Mouse (Mus musculus) mouse trophoblast stem cell (cell line): ENCODE measurements around the gene St3gal3.

ENCODE experiments used
- in situ Hi-C, 2 experiments: fragments of 300-500 bp; cut with MseI, MboI; formaldehyde crosslinking; loops; 2 replicates in 1 of 2; 3 replicates in 1 of 2; pipeline ENCODE4 v1.15.1; 2025

The St3gal3 gene

DNA sequence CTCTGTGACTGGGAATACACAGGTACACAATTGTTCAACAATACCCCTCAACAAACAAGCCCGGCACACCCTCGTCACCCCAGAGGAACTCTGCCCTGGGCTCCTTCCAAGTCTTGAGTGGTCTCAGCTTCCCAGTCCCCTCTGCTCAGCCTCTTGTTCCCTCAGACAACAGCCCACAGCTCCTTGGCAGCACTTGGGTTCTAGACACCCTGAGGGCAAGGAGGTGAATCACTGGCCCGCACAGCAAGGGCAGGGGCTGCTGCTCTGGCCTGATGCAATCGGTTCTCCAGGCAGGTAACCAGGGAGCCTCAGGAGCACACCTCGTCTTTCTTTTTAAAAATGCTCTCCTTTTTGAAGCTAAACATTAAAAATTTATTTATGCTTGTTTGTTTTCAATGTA lies 201.5 kb downstream of the St3gal3 start:
- in situ Hi-C loops: no loop called here

DNA sequence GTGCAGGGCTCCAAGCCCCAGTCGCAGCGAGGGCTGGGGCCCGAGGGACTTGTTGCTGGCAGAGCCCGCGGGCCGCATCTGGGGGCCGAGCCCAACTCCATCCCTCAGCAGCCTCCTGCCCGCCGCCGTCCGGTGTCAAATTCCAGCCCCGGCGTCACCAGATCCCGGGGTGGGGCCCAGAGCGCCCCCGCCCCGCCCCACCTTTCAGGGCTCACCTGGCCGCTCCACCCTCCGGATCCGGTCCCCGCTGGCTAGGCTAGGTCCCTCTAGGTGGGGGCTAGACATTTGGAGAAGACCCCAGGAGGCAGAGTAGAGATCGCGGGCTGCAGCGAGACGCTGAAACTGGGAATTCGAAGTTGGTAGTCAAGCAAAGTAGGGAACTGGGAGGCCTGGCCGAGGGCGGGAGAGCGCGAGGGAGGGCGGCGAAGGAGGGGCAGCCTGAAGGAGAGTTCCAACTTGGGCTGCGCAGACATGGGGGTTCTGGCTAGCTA lies 205.3 kb downstream of the St3gal3 start, which contains the start of gene Artn:
TSS of gene Artn (minus strand) at position 373 of the 491 bp plus-strand sequence.
- in situ Hi-C loops: loop anchor here (5.0 to 10.0 kb wide), 2 partner anchors 155 to 158 kb away; no protein-coding TSS in a partner anchor

DNA sequence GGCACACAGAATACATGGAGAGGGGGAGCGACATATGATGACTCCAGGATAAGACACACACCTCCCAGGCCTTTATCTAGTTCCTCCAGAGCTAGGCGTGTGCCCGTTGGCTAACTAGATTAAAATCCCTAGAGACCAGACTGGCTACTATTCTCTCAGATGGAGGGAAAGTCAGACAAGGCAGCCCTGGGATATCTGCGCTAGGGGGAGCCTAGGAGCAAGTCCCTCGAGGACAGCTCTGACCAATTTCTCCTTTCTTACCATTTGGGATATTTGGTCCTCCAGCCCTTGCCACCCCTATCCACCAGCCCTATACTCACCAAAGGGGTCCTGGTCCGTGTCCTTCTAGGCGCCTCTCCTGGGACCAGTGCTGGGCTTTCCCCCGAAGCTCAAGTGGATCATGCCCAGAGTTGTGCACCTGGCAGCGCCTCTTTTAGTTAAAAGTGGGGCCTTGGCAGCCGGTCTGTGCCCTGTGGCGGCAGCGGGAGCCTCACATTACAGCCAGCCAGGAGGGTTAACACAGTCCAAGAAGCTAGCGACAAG lies 205.9 kb downstream of the St3gal3 start:
- in situ Hi-C loops: loop anchor here (5.0 to 10.0 kb wide), 2 partner anchors 156 to 159 kb away; no protein-coding TSS in a partner anchor

DNA sequence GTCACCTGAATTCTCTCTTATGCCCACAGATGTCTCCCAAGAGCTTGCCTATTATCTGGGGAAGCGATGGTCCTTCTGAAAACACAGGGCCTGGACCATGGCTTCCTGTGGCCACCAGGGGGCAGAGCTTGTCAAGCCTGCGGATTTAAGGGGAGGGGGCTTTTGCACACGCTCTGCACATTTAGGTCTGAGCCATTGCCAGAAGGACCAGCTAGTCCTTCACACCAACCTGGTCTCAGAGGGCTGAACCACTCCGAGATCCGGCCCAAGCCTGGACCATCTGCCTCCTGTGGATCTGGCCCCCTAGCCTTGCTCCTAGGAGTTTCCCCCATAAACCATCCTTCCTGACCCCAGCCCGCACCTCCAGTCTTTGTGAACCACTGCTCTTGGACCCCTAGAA lies 206.5 kb downstream of the St3gal3 start:
- in situ Hi-C loops: loop anchor here (5.0 to 10.0 kb wide), 2 partner anchors 157 to 159 kb away; no protein-coding TSS in a partner anchor

DNA sequence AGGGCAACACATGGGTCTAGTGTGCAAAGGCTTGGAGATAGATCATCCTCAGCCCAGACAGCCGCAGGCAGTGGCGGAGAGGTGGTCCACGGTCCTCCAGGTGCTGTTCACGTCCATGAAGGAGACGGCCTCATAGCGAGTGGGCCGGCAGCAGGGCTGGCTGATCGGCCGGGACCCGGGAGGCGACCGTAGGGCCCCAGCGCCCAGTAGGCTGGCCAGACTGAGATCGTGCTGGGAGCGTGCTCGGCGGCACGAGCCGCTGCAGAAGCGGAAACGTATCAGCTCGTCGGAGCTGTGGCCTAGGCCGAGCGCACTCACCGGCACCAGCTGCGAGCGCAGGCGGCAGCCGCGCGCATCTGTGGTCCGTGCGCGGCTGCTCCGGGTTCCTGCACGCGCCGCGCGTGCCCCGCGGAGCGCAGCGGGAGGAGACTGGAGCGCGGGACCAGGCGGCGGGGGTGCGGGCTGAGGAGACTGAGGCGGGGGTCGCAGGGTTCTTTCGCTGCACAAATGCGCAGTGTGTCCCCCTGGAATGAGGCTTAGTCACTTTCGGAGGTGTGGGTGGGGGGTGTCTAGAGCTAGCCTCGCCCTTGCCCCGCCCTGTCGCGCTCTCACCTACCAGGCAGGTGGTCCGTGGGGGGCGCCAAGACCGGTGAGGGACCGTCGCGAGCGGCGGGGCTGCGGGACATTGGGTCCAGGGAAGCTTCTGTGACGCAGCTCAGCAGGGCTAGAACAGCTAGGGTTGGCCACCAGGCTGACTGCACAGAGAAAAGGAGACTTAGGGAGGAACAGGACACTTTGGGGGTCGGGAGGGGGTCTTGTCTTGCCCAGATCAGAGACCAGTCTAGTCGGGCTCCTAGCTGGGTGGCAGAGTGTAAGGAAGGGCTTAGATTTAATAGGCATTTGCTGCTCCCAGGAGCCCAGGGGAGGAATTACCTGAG lies 207.9 kb downstream of the St3gal3 start:
- in situ Hi-C loops: loop anchor here (5.0 to 10.0 kb wide), 2 partner anchors 158 to 160 kb away; no protein-coding TSS in a partner anchor

DNA sequence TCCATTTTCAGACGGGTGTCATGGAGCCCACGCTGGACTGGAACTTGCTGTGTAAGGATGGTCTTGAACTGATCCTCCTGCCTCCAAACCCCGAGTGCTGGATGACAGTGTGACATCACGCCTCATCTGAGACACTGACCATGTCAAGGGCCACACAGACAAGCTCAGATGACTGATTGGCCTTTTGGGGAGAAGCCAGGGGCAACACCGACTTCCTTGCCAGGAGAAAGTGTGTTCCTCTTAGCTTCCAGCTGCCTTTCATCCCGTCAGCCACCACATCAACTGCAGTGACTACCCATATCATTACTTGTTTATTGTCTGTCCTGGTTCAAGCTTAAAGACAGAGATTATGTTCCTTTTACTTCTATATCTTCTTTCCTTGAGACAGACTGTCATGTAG lies 209.8 kb downstream of the St3gal3 start:
- in situ Hi-C loops: loop anchor here (5.0 to 10.0 kb wide), 2 partner anchors 160 to 162 kb away; no protein-coding TSS in a partner anchor

DNA sequence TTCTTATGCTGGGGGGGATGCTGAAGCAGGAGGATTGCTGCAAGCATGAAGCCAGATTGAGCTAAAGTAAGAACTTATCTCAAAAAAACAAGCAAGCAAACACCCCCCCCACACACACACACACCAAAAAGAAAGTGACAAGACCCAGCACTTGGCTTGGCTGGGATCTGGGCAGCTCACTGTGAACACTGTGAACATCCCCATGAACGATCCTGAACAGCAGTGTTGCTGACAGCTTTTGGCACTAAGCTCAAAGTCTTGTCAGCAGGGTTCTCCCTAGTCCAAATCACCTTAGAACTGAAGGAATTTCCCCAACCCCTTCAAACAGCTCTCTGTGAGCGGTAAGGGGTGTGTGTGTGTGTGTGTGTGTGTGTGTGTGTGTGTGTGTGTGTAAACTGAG lies 211.3 kb downstream of the St3gal3 start:
- in situ Hi-C loops: loop anchor here in 1 of 2 experiments (10.0 kb wide), 1 partner anchor 161 kb away; no protein-coding TSS in a partner anchor

DNA sequence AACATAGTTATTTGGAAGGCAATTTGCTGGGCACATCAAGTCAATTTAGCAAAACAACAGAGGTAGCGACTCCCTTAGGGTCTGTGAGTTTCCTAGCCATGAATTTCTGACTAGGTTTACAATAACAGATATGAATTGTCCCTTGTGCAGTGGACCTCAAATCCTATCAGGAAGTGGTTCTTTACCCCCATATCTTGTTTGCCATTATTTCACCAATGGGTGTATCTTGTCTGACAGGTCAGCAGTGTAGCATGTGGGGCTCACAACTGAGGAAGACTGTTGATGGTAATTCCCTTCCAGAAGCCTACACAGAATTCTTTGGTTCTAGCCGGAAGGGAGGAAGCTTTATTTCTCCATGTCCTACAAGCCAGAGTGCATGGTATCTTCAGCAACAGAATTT lies 213.4 kb downstream of the St3gal3 start:
- in situ Hi-C loops: loop anchor here in 1 of 2 experiments (10.0 kb wide), 1 partner anchor 163 kb away; no protein-coding TSS in a partner anchor

DNA sequence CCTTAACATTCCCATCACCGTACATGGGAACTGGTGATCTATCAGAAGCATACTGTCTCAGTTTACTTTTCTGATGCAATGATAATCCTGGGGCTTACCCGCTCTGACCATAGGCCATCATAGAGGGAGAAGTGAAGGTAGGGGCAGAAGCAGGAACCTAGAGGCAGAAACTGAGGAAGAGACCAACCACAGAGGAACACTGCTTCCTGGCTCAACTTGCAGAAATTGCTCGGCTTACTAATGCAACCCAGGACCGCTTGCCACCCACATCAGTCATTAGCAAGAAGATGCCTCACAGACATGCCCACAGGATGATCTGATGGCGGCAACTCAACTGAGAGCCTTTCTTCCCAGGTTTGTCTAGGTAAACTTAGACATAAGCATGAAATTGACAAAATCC lies 216.0 kb downstream of the St3gal3 start:
- in situ Hi-C loops: no loop called here

DNA sequence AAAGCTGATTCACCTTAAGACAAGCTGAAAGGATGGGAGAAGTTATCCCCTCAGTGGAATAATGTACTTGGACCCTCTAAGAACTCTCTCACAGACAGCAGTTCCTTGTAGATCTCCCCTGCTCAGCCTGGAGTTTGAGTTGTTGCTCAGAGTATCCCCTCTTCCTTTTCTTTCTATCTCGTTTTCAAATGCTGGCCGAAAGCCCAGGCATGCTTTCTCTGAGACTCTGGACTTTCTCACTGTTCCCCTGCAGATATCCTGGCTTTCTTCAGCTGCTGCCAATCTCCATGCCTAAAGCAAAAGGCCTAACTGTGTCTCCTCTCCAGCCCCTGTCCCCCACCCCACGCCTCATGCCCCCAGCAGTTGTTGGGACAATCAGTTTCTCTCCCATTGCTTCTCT lies 216.5 kb downstream of the St3gal3 start:
- in situ Hi-C loops: no loop called here

DNA sequence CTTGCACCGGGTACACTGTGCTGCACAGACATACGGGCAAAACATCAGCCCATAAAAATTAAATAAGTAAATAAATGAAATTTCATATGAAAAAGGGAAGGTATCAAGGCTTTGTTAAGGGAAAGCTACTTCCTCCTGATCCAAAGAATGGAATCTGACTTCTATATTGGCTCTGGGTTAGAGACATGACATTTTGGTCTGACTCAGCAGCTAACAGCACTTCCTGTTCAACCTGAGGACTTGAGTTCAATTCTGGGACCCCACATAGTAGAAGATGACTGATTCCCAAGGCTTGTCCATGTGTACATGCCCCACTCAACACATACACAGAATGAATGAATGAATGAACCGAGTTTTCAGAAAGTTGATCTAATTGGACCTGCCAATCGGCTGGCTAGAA lies 216.9 kb downstream of the St3gal3 start:
- in situ Hi-C loops: no loop called here

DNA sequence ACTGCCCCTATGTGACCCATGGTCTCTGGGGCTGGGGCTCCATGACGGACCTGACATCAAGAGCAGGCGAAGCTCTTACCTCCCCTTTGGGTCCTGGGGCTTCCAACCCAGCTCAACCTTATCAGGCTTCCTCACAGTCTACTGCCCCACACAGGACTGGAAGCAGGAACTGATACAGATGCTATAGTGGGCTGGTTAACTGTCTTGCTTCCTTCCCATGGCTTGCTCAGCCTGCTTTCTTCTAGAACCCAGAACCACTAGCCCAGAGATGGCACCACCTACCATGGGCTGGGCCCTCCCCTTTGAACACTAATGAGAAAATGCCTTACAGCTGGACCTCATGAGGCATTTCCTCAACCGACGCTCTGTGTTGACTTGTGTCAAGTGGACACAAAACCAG lies 217.3 kb downstream of the St3gal3 start:
- in situ Hi-C loops: no loop called here

DNA sequence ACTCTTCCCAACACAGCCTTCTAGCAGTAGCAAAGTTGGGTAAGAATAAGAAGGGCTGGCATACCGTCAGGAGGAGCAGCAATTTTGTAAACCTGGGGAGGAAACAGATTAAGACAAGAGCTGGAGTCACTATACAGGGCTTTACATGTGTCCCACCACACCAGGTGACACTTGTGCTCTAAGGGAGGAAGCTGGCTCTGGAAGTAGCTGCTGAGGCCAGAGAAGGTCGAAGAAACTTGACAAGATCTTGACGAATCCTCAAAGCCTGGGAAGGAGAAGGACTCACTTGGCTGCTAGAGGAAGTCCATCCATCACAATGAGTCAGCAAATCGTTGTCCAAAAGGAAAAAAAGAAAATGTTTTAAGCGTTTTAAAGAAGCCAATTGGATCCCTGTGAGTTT lies 218.3 kb downstream of the St3gal3 start:
- in situ Hi-C loops: no loop called here

DNA sequence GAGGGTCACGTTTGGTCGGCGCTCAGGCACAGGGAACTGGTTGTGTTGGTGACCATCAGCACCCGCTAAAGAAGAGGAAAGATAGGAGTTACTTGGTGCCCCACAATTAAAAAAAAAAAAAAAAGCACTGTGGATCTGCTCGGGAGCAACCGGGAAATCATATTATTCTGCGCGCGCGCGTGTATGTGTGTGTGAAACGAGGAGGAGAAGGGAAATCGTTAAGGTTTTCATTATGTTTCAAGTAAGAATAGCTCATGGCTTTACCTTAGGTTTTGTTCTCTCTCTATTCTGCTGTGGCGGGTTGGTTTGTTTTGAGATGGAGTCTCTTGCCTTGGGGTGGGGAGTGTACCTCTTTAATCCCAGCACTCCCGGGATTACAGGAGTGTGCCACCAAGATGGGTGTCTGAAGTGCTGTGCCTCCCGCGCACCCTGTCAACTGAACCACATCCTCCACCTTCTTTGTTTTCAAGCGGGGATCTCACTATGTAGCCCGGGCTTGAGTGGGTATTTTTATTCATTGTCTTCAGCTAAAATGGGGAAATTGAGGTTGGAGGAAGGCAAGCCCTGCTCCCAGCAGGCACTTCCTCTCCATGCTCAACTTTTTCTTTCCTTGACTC lies 219.1 kb downstream of the St3gal3 start:
- in situ Hi-C loops: no loop called here

DNA sequence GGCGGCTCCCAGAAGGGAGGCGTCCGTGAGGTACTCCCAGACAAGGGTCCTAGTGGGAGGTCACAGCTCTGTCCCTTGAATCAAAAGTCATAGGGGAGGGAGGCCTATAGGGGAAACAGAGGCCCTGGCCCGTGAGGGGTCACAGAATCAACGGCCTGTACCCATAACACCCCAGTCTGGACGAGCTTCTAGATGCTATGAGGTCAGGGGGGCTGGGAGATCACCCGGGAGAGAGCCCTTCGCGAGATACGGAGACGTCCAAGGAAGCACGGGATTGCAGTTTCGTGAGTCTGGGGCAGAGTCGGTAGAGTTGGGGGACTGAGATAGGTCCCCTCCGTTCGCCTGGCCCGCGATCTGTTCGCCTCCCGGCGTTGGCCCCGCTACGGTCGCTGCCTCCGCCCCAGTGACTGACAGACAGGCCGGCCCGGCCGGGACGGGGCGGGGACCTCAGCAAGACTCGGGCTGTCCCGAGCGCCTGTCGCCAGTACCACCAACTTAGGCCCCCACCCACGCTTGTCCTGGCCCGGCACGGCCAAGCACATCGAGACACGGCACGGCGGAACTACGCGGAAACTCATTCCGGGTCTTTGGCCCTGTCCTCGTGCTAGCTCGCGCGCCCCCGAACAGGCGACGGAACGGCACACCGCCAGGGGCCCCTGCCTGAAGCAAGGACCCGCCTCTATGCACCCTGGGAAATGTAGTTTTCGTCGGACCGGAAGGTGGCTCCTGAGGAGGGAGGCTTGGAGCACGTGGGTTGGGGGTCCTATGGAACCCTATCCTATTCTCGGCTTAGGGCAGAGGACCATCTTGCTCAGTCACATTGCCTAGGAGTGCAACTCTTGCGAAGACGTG lies 219.9 kb downstream of the St3gal3 start, which contains the start of gene Ipo13:
TSS of gene Ipo13 (minus strand) at position 409 of the 852 bp plus-strand sequence.
- in situ Hi-C loops: no loop called here

DNA sequence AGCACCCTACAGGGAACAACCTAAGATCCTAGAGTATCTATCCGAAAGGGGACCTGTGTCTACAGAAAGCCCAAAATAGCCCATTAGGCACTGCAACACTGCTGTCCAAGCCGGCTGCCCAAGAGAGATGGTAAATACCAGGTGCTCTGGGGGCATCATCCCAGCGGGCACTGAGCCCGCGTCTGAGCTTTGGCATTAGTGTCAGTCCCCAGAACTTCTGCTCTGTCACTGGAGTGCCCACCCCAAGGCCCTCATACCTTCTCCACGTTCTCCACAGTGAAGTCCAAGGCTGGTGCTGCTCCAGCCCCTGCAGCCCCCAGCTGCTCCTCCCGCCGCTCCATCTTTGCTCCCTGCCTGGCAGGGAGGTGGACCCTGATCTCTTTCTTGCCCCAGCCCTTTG lies 220.7 kb downstream of the St3gal3 start:
- in situ Hi-C loops: no loop called here

DNA sequence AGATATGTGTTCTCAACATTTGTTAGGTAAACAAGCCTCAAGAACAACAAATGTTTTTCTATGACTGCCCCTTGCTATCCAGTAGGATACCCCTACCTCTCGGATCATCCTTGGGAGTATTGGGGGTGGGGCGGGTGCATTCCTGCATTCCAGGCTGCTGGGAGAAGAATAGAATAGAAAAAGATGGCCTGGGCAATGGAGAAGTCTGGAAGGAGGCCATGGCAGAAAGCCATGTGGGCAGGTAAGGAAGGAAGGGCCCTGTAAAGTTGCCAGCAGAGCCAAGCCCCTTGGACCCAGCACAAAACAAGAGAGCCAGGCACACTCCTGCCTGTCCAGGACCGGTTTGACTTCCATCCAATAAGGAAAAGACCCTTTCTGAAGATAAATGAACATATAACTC lies 221.3 kb downstream of the St3gal3 start:
- in situ Hi-C loops: no loop called here

DNA sequence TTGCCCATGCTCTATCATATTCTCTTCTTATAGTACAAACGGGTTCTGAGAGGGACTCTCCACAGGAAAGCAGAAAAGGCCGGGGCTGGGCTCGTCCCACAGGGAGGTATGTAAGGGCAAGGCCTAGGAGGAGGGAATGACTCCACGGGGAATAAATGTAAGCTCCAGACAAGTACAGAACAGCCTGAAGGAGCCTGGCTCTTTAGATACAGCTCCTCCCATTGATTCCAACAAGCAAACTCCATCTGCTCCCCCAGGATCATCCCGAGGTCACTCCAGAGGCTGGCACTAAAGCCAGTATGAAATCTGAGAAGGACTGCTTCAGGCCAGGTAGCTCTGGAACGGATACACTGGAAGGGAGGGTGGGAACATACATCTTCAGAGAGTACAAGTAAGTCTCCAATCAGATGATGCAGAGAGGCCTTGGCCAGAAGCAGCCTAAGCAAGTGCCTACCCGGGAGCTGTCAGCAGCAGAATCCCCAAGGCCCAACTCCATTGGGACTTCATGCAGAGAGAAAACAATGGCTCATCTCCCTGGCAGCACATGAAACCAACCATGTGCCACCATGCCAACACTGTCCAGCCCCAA lies 221.9 kb downstream of the St3gal3 start:
- in situ Hi-C loops: no loop called here

DNA sequence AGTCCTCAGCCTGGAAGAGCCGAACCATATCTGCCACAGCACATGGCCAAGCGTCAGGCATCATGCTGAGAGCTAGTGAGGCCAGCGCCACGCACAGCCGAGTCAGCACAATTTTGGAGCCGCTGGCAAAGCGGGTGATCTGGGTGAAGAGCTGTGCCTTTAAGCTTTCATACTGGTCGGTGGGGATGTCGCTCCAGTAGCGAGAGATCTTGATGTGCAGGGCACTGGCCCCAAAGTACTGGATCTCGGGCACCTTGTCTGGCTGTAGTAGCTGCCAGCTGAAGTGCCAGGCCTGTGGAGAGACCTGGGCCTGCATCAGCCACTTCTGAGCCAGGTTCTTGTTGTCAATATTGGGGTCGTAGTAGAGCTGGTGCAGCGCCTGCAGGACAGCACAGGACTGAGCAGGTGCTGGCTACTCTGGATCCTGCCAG lies 222.6 kb downstream of the St3gal3 start:
- in situ Hi-C loops: no loop called here

DNA sequence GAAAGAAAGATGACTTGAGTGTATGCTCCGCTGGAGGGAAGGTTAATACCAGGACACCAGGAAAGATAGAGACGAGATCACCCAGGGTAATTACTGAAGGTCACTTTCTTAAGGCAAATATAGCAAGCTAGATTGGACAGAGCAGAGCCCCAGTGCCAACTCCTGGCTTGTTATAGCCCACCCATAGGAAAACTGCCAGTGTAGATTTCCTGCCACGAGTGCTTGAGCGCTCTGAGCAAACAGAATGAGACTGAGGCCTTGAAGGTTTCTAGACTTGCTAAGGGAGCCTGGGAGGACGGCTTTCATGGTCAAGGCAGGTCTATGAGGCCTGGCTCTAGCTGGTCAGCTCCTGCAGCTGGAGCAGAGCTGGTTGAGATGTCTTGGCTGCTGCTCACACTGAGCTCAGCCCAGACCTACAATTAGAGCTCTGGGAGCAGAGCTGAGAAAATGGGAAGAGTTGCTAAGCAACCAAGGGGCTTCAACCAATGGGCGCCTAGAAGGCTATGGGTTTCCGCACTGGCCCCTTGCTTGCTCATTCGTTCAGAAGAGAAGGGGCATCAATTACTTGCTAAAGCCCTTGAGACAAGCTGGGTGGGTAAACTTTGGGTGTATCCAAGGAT lies 225.8 kb downstream of the St3gal3 start:
- in situ Hi-C loops: no loop called here
